Mouse (Mus musculus): Measurements from ENCODE around the gene Kmt2a. TPM values are rescaled to one million over a fixed set of nuclear protein-coding genes. Genes with fewer than 3 reads are reported as not detected.
A peak's percentile ranks its signal among the peaks of the same experiment; 100 is the strongest.

Gene Kmt2a
- total RNA-seq, 2 experiments from 2014 or later = 81.5 to 97.4 TPM

GRCm38 (mm10) chr9:44900402-44900801 is 19.3 kb upstream of the Kmt2a start:
- intact Hi-C loops (cut with DNase I) = no loop called here

GRCm38 (mm10) chr9:44899716-44900115 is 18.6 kb upstream of the Kmt2a start:
- no peak overlapping the region for H3K4me3 ChIP-seq
- no peak for DNase-seq (ENCODE audit: extremely low spot score in 1 of 2, low spot score in 2 of 2)
- intact Hi-C loops (cut with DNase I) = no loop called here
- TF ChIP-seq CTCF (IDR thresholded peaks at IDR 0.05) = no peak
- H3K27ac ChIP-seq = no peak overlapping the region

More at GRCm38 (mm10) chr9:44900402-44900801, 19.3 kb upstream of the Kmt2a start:
- DNase-seq (ENCODE audit: extremely low spot score in 1 of 2, low spot score in 2 of 2) = no peak
- peak; percentile 38 for TF ChIP-seq CTCF (IDR thresholded peaks at IDR 0.05)
- Histone ChIP-seq H3K4me3 (no peak overlapping the region), H3K27ac (no peak overlapping the region)

GRCm38 (mm10) chr9:44897024-44897423 is 15.9 kb upstream of the Kmt2a start:
- intact Hi-C loops (cut with DNase I) = loop anchor here (2.0 kb wide), 1 partner anchor 14 kb away; no protein-coding TSS in a partner anchor
- no peak for DNase-seq (ENCODE audit: extremely low spot score in 1 of 2, low spot score in 2 of 2)
- Histone ChIP-seq H3K4me3 (no peak overlapping the region), H3K27ac (0 out of 2 replicates have a peak overlapping the region, but pooled peaks have one; percentile 8)
- peak; percentile 27 for TF ChIP-seq CTCF (IDR thresholded peaks at IDR 0.05)

GRCm38 (mm10) chr9:44892664-44893063 is 11.6 kb upstream of the Kmt2a start:
- TF ChIP-seq CTCF (IDR thresholded peaks at IDR 0.05) = no peak
- no peak overlapping the region for H3K4me3 ChIP-seq
- intact Hi-C loops (cut with DNase I) = no loop called here
- no peak for DNase-seq (ENCODE audit: extremely low spot score in 1 of 2, low spot score in 2 of 2)
- H3K27ac ChIP-seq = no peak overlapping the region

GRCm38 (mm10) chr9:44891210-44891609 is 10.1 kb upstream of the Kmt2a start:
- no peak overlapping the region for H3K4me3 ChIP-seq
- no peak for TF ChIP-seq CTCF (IDR thresholded peaks at IDR 0.05)
- intact Hi-C loops (cut with DNase I) = no loop called here
- DNase-seq (ENCODE audit: extremely low spot score in 1 of 2, low spot score in 2 of 2) = no peak
- no peak overlapping the region for H3K27ac ChIP-seq

- Histone ChIP-seq H3K27ac (no peak overlapping the region), H3K4me3 (no peak overlapping the region)
- no peak for TF ChIP-seq CTCF (IDR thresholded peaks at IDR 0.05)
- intact Hi-C loops (cut with DNase I) = no loop called here
- no peak for DNase-seq (ENCODE audit: extremely low spot score in 1 of 2, low spot score in 2 of 2)
These were observed 9.0 kb upstream of the Kmt2a start for GRCm38 (mm10) chr9:44890122-44890521.

GRCm38 (mm10) chr9:44888114-44888624 is 7.1 kb upstream of the Kmt2a start:
- TF ChIP-seq CTCF (IDR thresholded peaks at IDR 0.05) = no peak
- DNase-seq (ENCODE audit: extremely low spot score in 1 of 2, low spot score in 2 of 2) = no peak
- no peak overlapping the region for H3K27ac ChIP-seq
- intact Hi-C loops (cut with DNase I) = no loop called here
- H3K4me3 ChIP-seq = no peak overlapping the region

- peak overlapping the region; percentile 52 for H3K4me3 ChIP-seq
- H3K27ac ChIP-seq = peak overlapping the region; percentile 94
- intact Hi-C loops (cut with DNase I) = loop anchor here (2.0 to 5.0 kb wide), 2 partner anchors 14 to 239 kb away; no protein-coding TSS in a partner anchor
- TF ChIP-seq CTCF (IDR thresholded peaks at IDR 0.05) = no peak
- DNase-seq (ENCODE audit: extremely low spot score in 1 of 2, low spot score in 2 of 2) = peak; percentile 51 to 53
These were observed 2.0 kb upstream of the Kmt2a start for GRCm38 (mm10) chr9:44882981-44883569.

- DNase-seq (ENCODE audit: extremely low spot score in 1 of 2, low spot score in 2 of 2) = peak; percentile 34 to 35
- H3K27ac ChIP-seq = peak overlapping the region; percentile 94
- peak; percentile 14; the same call in 1 of the 2 replicates for TF ChIP-seq CTCF (IDR thresholded peaks at IDR 0.05)
- intact Hi-C loops (cut with DNase I) = loop anchor here (2.0 to 5.0 kb wide), 2 partner anchors 14 to 240 kb away; no protein-coding TSS in a partner anchor
- H3K4me3 ChIP-seq = peak overlapping the region; percentile 52
These were observed 1.4 kb upstream of the Kmt2a start for GRCm38 (mm10) chr9:44882436-44882980.

- TF ChIP-seq CTCF (IDR thresholded peaks at IDR 0.05) = no peak
- intact Hi-C loops (cut with DNase I) = loop anchor here (1.0 to 5.0 kb wide), 4 partner anchors 15 to 240 kb away; partner anchors contain the start of gene Atp5l
- Histone ChIP-seq H3K27ac (peak overlapping the region; percentile 94), H3K4me3 (peak overlapping the region; percentile 52)
- DNase-seq (ENCODE audit: extremely low spot score in 1 of 2, low spot score in 2 of 2) = peak; percentile 68 to 70
These were observed 892 bp upstream of the Kmt2a start for GRCm38 (mm10) chr9:44881941-44882435.

- peak in 1 of 2 experiments; percentile 38 for DNase-seq (ENCODE audit: extremely low spot score in 1 of 2, low spot score in 2 of 2)
- Histone ChIP-seq H3K4me3 (peak overlapping the region; percentile 92), H3K27ac (peak overlapping the region; percentile 95)
- no peak for TF ChIP-seq CTCF (IDR thresholded peaks at IDR 0.05)
- intact Hi-C loops (cut with DNase I) = loop anchor here (1.0 to 5.0 kb wide), 3 partner anchors 25 to 242 kb away; partner anchors contain the start of gene Atp5l
These were observed 601 bp downstream of the Kmt2a start for GRCm38 (mm10) chr9:44880309-44881081.

All from left cerebral cortex, adult 2 months (tissue).